ENCODE assay signal across 18 mouse cellular contexts in genomic region chr11:93643006-93643405, GRCm38 (mm10).
DNase-seq lines count a peak whose midpoint lies in the region; TF ChIP-seq lines count a peak whose summit lies in the region.
"Had no signal": no experiment of that assay in that cellular context is flagged by ENCODE, and none has a peak within 500 bp of the region (broad histone marks: within the 10 kb centered on the region; RNA-seq: fewer than 3 reads in every experiment).

No protein-coding gene starts in this region.

- no peak overlapping the region for H3K4me3 ChIP-seq in gastrocnemius, adult 2 months
- H3K4me3 ChIP-seq: forebrain, embryonic 13.5 days; heart, embryonic 10.5 days; heart, embryonic 15.5 days; hindbrain, embryonic 13.5 days had no signal

- H3K27ac ChIP-seq in gastrocnemius, adult 2 months, result no peak overlapping the region
- H3K27ac ChIP-seq: forebrain, embryonic 13.5 days; heart, embryonic 10.5 days; heart, embryonic 15.5 days; hindbrain, embryonic 13.5 days; hindbrain, postnatal 0 days had no signal

- DNase-seq in brain, adult 2 months (ENCODE audit: low read depth, low spot score), result peak; percentile 94
- DNase-seq in cerebellum, adult 11-12 months, result peak; percentile 77
- DNase-seq in cerebellum, adult 9-10 months, result peak; percentile 87
- peak; percentile 66 to 76 for DNase-seq in cerebellum, postnatal 25 days
- DNase-seq in gastrocnemius, postnatal 14 days, result no peak
- no peak for DNase-seq in spleen, postnatal 14 days (ENCODE audit: low spot score in 2 of 2)
- no peak for DNase-seq in gastrocnemius, adult 2 months
- DNase-seq: adrenal gland, adult 8-10 months; adrenal gland, postnatal 36 days; heart, adult 18-20 months; heart, postnatal 14 days; kidney, adult 11 months; kidney, adult 9 months had no signal

- intact Hi-C loops in gastrocnemius, postnatal 14 days (cut with DNase I; ENCODE audit: low total_unique reads), result no loop called here
- intact Hi-C loops in gastrocnemius, adult 2 months (cut with DNase I), result no loop called here

- no peak for TF ChIP-seq CTCF in gastrocnemius, adult 2 months (IDR thresholded peaks at IDR 0.05)

Comparison
In these comparisons a context has a peak if more than half of its experiments do, and no peak if none do; other contexts are left out.
1. DNase-seq: peak in brain, adult 2 months (single experiment), cerebellum, adult 11-12 months (single experiment), cerebellum, adult 9-10 months (single experiment) and cerebellum, postnatal 25 days (2 of 2); none in gastrocnemius, postnatal 14 days (single experiment), spleen, postnatal 14 days (0 of 2) and gastrocnemius, adult 2 months (single experiment).